Mouse (Mus musculus): Measurements from ENCODE around the gene Vasp. TPM values are rescaled to one million over a fixed set of nuclear protein-coding genes. Genes with fewer than 3 reads are reported as not detected.

Gene Vasp
- polyA plus RNA-seq, 1 experiment from 2014 or later: 32.7 TPM

Other genes starting within 250 kb of the Vasp start
- gene Foxa3, start 248.3 kb downstream of the Vasp start, polyA plus RNA-seq (2014; fragmentation: Nextera tagmentation; extraction: Ambion mirVana): not detected in 2 replicates
- 18.7 and 18.8 TPM in 2 replicates for gene Sympk, start 247.4 kb downstream of the Vasp start, polyA plus RNA-seq (2014; fragmentation: Nextera tagmentation; extraction: Ambion mirVana)
- gene Rsph6a, start 217.1 kb downstream of the Vasp start, polyA plus RNA-seq (2014; fragmentation: Nextera tagmentation; extraction: Ambion mirVana): 0.27 and 0.43 TPM in 2 replicates
- 32.0 and 35.0 TPM in 2 replicates for gene Dmwd, start 195.6 kb downstream of the Vasp start, polyA plus RNA-seq (2014; fragmentation: Nextera tagmentation; extraction: Ambion mirVana)
- gene Dmpk, start 188.0 kb downstream of the Vasp start, polyA plus RNA-seq (2014; fragmentation: Nextera tagmentation; extraction: Ambion mirVana): 8.2 and 8.9 TPM in 2 replicates
- gene Six5, start 177.2 kb downstream of the Vasp start, polyA plus RNA-seq (2014; fragmentation: Nextera tagmentation; extraction: Ambion mirVana): 2.3 and 2.5 TPM in 2 replicates
- gene Gm4969, start 153.4 kb downstream of the Vasp start, polyA plus RNA-seq (2014; fragmentation: Nextera tagmentation; extraction: Ambion mirVana): 6.7 and 7.7 TPM in 2 replicates
- 10.9 and 11.9 TPM in 2 replicates for gene Fbxo46, start 152.0 kb downstream of the Vasp start, polyA plus RNA-seq (2014; fragmentation: Nextera tagmentation; extraction: Ambion mirVana)
- 19.1 and 20.3 TPM in 2 replicates for gene Qpctl, start 122.5 kb downstream of the Vasp start, polyA plus RNA-seq (2014; fragmentation: Nextera tagmentation; extraction: Ambion mirVana)
- 104 and 110 TPM in 2 replicates for gene Snrpd2, start 122.1 kb downstream of the Vasp start, polyA plus RNA-seq (2014; fragmentation: Nextera tagmentation; extraction: Ambion mirVana)
- gene Gipr, start 105.7 kb downstream of the Vasp start, polyA plus RNA-seq (2014; fragmentation: Nextera tagmentation; extraction: Ambion mirVana): 0.62 and 1.1 TPM in 2 replicates
- 3.4 and 3.6 TPM in 2 replicates for gene Eml2, start 95.4 kb downstream of the Vasp start, polyA plus RNA-seq (2014; fragmentation: Nextera tagmentation; extraction: Ambion mirVana)
- gene Gpr4, start 59.3 kb downstream of the Vasp start, polyA plus RNA-seq (2014; fragmentation: Nextera tagmentation; extraction: Ambion mirVana): 3.1 and 3.2 TPM in 2 replicates
- gene Opa3, start 43.5 kb downstream of the Vasp start, polyA plus RNA-seq (2014; fragmentation: Nextera tagmentation; extraction: Ambion mirVana): 34.1 and 36.6 TPM in 2 replicates
- gene Ppm1n, start 8.2 kb upstream of the Vasp start, polyA plus RNA-seq (2014; fragmentation: Nextera tagmentation; extraction: Ambion mirVana): 0.74 and 1.0 TPM in 2 replicates
- gene Rtn2, start 10.8 kb upstream of the Vasp start, polyA plus RNA-seq (2014; fragmentation: Nextera tagmentation; extraction: Ambion mirVana): 106 and 112 TPM in 2 replicates
- 0.12 TPM in 1 of 2 replicates, not detected in the other for gene Fosb, start 38.2 kb upstream of the Vasp start, polyA plus RNA-seq (2014; fragmentation: Nextera tagmentation; extraction: Ambion mirVana)
- 82.6 and 86.1 TPM in 2 replicates for gene Ercc1, start 73.0 kb upstream of the Vasp start, polyA plus RNA-seq (2014; fragmentation: Nextera tagmentation; extraction: Ambion mirVana)
- gene Cd3eap, start 87.7 kb upstream of the Vasp start, polyA plus RNA-seq (2014; fragmentation: Nextera tagmentation; extraction: Ambion mirVana): 17.0 TPM in 2 replicates
- 2.4 and 2.6 TPM in 2 replicates for gene Ppp1r13l, start 87.9 kb upstream of the Vasp start, polyA plus RNA-seq (2014; fragmentation: Nextera tagmentation; extraction: Ambion mirVana)
- gene Ercc2, start 110.2 kb upstream of the Vasp start, polyA plus RNA-seq (2014; fragmentation: Nextera tagmentation; extraction: Ambion mirVana): 15.6 and 16.5 TPM in 2 replicates
- gene Klc3, start 132.3 kb upstream of the Vasp start, polyA plus RNA-seq (2014; fragmentation: Nextera tagmentation; extraction: Ambion mirVana): 0.78 and 1.1 TPM in 2 replicates
- not detected in 2 replicates for gene Ckm, start 133.0 kb upstream of the Vasp start, polyA plus RNA-seq (2014; fragmentation: Nextera tagmentation; extraction: Ambion mirVana)
- 19.2 and 20.4 TPM in 2 replicates for gene Mark4, start 187.0 kb upstream of the Vasp start, polyA plus RNA-seq (2014; fragmentation: Nextera tagmentation; extraction: Ambion mirVana)
- 0.79 and 0.87 TPM in 2 replicates for gene Exoc3l2, start 191.5 kb upstream of the Vasp start, polyA plus RNA-seq (2014; fragmentation: Nextera tagmentation; extraction: Ambion mirVana)
- gene Bloc1s3, start 236.6 kb upstream of the Vasp start, polyA plus RNA-seq (2014; fragmentation: Nextera tagmentation; extraction: Ambion mirVana): 2.6 and 3.6 TPM in 2 replicates
- gene Trappc6a, start 236.6 kb upstream of the Vasp start, polyA plus RNA-seq (2014; fragmentation: Nextera tagmentation; extraction: Ambion mirVana): 34.2 and 38.8 TPM in 2 replicates
- gene Nkpd1, start 246.0 kb upstream of the Vasp start, polyA plus RNA-seq (2014; fragmentation: Nextera tagmentation; extraction: Ambion mirVana): 0.98 and 1.1 TPM in 2 replicates

Measured in hindbrain, embryonic 14.5 days (tissue).